Mouse (Mus musculus): ENCODE measurements around the gene Ang4.

DNA sequence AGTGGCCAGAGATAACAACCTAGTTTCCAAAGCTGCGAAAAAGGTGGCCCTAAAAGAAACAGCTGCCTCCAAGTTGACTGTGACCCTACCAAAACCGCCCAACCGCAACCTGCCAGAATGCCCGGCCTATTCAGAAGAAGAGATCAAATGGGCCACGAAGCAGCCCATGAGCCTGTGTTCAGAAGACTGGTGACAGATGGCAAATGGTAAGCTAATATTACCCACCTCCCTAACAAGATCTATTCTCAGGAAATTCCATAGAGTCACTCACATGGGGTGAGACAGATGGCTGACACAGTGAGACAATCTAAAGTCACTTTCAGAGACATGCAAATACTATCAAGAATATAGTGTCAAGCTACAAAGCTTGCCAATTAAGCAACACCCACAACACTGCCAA is 13.7 kb upstream of the Ang4 start:
- TF ChIP-seq USF1 (IDR thresholded peaks at IDR 0.05; ENCODE audit: low read depth) (no peak), MYOD1 (IDR thresholded peaks at IDR 0.05; ENCODE audit: control insufficient read depth, insufficient read length, low read depth) (no peak), CTCF (IDR thresholded peaks at IDR 0.05; ENCODE audit: control insufficient read depth, insufficient read depth, insufficient read length) (no peak), CEBPB (IDR thresholded peaks at IDR 0.05; ENCODE audit: low read depth) (no peak), MAX (IDR thresholded peaks at IDR 0.05) (no peak), MYOG (IDR thresholded peaks at IDR 0.05; ENCODE audit: control insufficient read depth, extremely low read depth, insufficient read length) (no peak), FOSL1 (IDR thresholded peaks at IDR 0.05; ENCODE audit: insufficient read depth, low read length, poor library complexity, severe bottlenecking) (no peak)
